Mouse (Mus musculus) lung, adult 2 months (tissue): Measurements from ENCODE around the gene Mut. TPM values are rescaled to one million over a fixed set of nuclear protein-coding genes. Genes with fewer than 3 reads are reported as not detected.

Source experiments
- DNase-seq: peaks from one replicate; pipeline ENCODE4 v3.0.0; 2022
- H3K4me1 ChIP-seq: fragments of 200-500 bp; 2 replicates; pipeline ENCODE4 v1.6.1; 2011; ENCODE audit warnings: low read length; ENCODE audit not compliant: control insufficient read depth, insufficient read depth
- H3K4me3 ChIP-seq: fragments of 200-500 bp; replicated peaks from 2 replicates; pipeline ENCODE3; 2011; ENCODE audit warnings: low read depth, mild to moderate bottlenecking, control low read depth, low read length; ENCODE audit errors: extremely low read depth
- CTCF ChIP-seq: fragments of 200-500 bp; IDR thresholded peaks from 2 replicates; pipeline ENCODE4 v1.5.1; 2011; ENCODE audit warnings: mild to moderate bottlenecking, low read length, control low read depth; ENCODE audit not compliant: insufficient read depth
- POLR2A ChIP-seq: fragments of 200-500 bp; IDR thresholded peaks from 2 replicates; pipeline ENCODE4 v1.6.1; 2011; ENCODE audit warnings: low read depth, mild to moderate bottlenecking, control low read depth, low read length, borderline replicate concordance; ENCODE audit errors: extremely low read depth
- WGBS: fragments of 180-500 bp; shearing (Covaris S2); methylation state at CpG from one replicate; pipeline ENCODE4 v1.1.7; 2018; 5-methylcytosine and 5-hydroxymethylcytosine counted together
- polyA plus RNA-seq: library from polyadenylated mRNA; depleted of rRNA; stranded (reverse); fragments of >200 nt; gene quantifications from 2 replicates; pipeline ENCODE4 v1.2.3, GENCODE M21; 2012; rRNA removed

Gene Mut
- polyA plus RNA-seq, 1 experiment: 12.9 TPM

DNA sequence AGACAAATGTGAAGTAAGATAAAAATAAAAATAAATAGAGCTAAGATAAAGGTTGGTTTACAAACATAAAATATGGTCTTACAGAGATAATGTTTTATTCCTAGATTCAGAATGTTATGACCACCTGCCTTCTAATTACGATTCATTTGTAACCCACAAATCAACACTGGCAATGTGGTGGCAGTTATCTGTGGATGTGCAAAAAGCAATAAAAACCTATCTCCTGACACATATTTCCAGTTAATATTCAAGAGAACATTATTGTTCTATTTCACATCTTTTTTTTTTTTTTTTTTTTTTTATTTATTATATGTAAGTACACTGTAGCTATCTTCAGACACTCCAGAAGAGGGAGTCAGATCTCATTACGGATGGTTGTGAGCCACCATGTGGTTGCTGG lies 19.0 kb upstream of the Mut start:
- 86% methylated on average over 2 of the region's 2 CpGs for WGBS
- TF ChIP-seq CTCF: no peak
- DNase-seq: no peak
- H3K4me1 ChIP-seq: no peaks in the 10 kb centered on the region
- H3K4me3 ChIP-seq: no peak overlapping the region

GRCm38 (mm10) chr17:40933985-40934384 lies 500 bp upstream of the Mut start:
- Histone ChIP-seq H3K4me3 (peak overlapping the region; percentile 57), H3K4me1 (peaks cover 2% of the 10 kb centered on the region; the same call in 1 of the 2 replicates)
- under 1% methylated on average over 14 of the region's 14 CpGs for WGBS
- TF ChIP-seq CTCF: no peak
- TF ChIP-seq POLR2A: no peak
- DNase-seq: no peak

GRCm38 (mm10) chr17:40948518-40948917 lies 14.0 kb downstream of the Mut start:
- Histone ChIP-seq H3K4me1 (no peaks in the 10 kb centered on the region), H3K4me3 (no peak overlapping the region)
- no peak for DNase-seq
- 57% methylated on average over 3 of the region's 3 CpGs for WGBS
- TF ChIP-seq CTCF: no peak
- TF ChIP-seq POLR2A: no peak

DNA sequence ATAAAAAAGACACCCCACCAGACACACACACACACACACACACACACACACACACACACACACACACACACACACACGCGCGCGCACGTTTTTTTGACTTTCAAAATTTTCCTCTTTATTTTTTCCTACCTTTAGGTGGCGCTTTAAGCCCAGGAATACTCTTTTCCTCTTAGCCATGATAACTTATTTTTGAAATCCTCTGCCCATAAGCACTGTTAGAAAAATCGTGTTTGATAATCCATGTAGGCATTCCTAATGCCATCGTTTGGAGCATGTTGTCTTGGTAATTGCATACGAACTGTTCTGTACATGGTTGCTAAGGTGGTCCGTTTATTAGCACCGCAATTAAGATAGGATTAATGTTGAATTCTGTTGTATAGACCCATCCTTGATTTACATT lies 43.4 kb downstream of the Mut start:
- Histone ChIP-seq H3K4me3 (no peak overlapping the region), H3K4me1 (no peaks in the 10 kb centered on the region)
- TF ChIP-seq POLR2A (no peak), CTCF (no peak)
- no peak for DNase-seq
- 73% methylated on average over 11 of the region's 11 CpGs for WGBS

GRCm38 (mm10) chr17:40992102-40992501 lies 57.6 kb downstream of the Mut start:
- WGBS: 57% methylated on average over 3 of the region's 3 CpGs
- TF ChIP-seq POLR2A (no peak), CTCF (no peak)
- DNase-seq: no peak
- Histone ChIP-seq H3K4me1 (no peaks in the 10 kb centered on the region), H3K4me3 (no peak overlapping the region)

Other genes with a start within 250 kb of the Mut start
- not detected in 2 replicates for gene Esp1, start 207.6 kb upstream of the Mut start, polyA plus RNA-seq
- not detected in 2 replicates for gene Crisp2, start 127.7 kb upstream of the Mut start, polyA plus RNA-seq
- not detected in 2 replicates for gene Rhag, start 123.6 kb upstream of the Mut start, polyA plus RNA-seq
- gene 9130008F23Rik, start 54.1 kb upstream of the Mut start, polyA plus RNA-seq: 3.0 and 4.4 TPM in 2 replicates
- not detected in 2 replicates for gene Glyatl3, start 20.3 kb upstream of the Mut start, polyA plus RNA-seq
- 0.42 and 0.47 TPM in 2 replicates for gene Cenpq, start 362 bp downstream of the Mut start, polyA plus RNA-seq